Mouse (Mus musculus): ENCODE measurements at regions not wholly inside any gene's neighbourhood (a gene's known extent, or its start where the extent isn't known, plus 50 kb on each side); places are given as distances from the start of the nearest gene placed in this dataset.

- no peak; the same call in 1 of the 2 replicates for ATAC-seq (ENCODE audit: low FRiP score, low TSS enrichment)
- Histone ChIP-seq H3K27ac (ENCODE audit: low read length) (no peak overlapping the region), H3K36me3 (ENCODE audit: insufficient read depth, low read length) (no peaks in the 10 kb centered on the region), H3K4me3 (ENCODE audit: low read length) (no peak overlapping the region), H3K4me2 (replicated peaks; ENCODE audit: low read depth, low read length) (no peak overlapping the region), H3K9me3 (ENCODE audit: low read length) (no peaks in the 10 kb centered on the region), H3K27me3 (ENCODE audit: insufficient read depth, low read length) (no peaks in the 10 kb centered on the region), H3K4me1 (ENCODE audit: insufficient read depth, low read length) (0 out of 2 replicates have a peak, but pooled peaks cover 4% of the 10 kb centered on the region), H3K9ac (replicated peaks; ENCODE audit: low read length) (no peak overlapping the region)
- WGBS = 28% methylated on average over 9 of the region's 9 CpGs
Measured at GRCm38 (mm10) chr12:28122766-28123165, 429.4 kb downstream of the Dcdc2c start.

- Histone ChIP-seq H3K9ac (replicated peaks; ENCODE audit: low read length) (no peak overlapping the region), H3K36me3 (ENCODE audit: insufficient read depth, low read length) (no peaks in the 10 kb centered on the region), H3K4me3 (ENCODE audit: low read length) (no peak overlapping the region), H3K27ac (ENCODE audit: low read length) (no peak overlapping the region), H3K4me1 (ENCODE audit: insufficient read depth, low read length) (0 out of 2 replicates have a peak, but pooled peaks cover 4% of the 10 kb centered on the region), H3K4me2 (replicated peaks; ENCODE audit: low read depth, low read length) (no peak overlapping the region), H3K9me3 (ENCODE audit: low read length) (no peaks in the 10 kb centered on the region), H3K27me3 (ENCODE audit: insufficient read depth, low read length) (no peaks in the 10 kb centered on the region)
- no peak for ATAC-seq (ENCODE audit: low FRiP score, low TSS enrichment)
- 60% methylated on average over 3 of the region's 3 CpGs for WGBS
Measured at GRCm38 (mm10) chr12:28120106-28120505, 432.1 kb downstream of the Dcdc2c start.

- H3K4me2 ChIP-seq (replicated peaks; ENCODE audit: low read depth, low read length) = no peak overlapping the region
Measured at GRCm38 (mm10) chr12:28090673-28091072, 461.5 kb downstream of the Dcdc2c start.

GRCm38 (mm10) chr12:28085460-28085859, 466.7 kb downstream of the Dcdc2c start:
- Histone ChIP-seq H3K27ac (ENCODE audit: low read length) (no peak overlapping the region), H3K4me3 (ENCODE audit: low read length) (no peak overlapping the region), H3K4me1 (ENCODE audit: insufficient read depth, low read length) (no peaks in the 10 kb centered on the region), H3K4me2 (replicated peaks; ENCODE audit: low read depth, low read length) (no peak overlapping the region), H3K27me3 (ENCODE audit: insufficient read depth, low read length) (no peaks in the 10 kb centered on the region), H3K9me3 (ENCODE audit: low read length) (no peaks in the 10 kb centered on the region), H3K36me3 (ENCODE audit: insufficient read depth, low read length) (no peaks in the 10 kb centered on the region), H3K9ac (replicated peaks; ENCODE audit: low read length) (no peak overlapping the region)
- WGBS = 81% methylated on average over 4 of the region's 4 CpGs
- ATAC-seq (ENCODE audit: low FRiP score, low TSS enrichment) = no peak

More at GRCm38 (mm10) chr12:28090673-28091072, 461.5 kb downstream of the Dcdc2c start:
- H3K27me3 ChIP-seq (ENCODE audit: insufficient read depth, low read length) = no peaks in the 10 kb centered on the region
- H3K9ac ChIP-seq (replicated peaks; ENCODE audit: low read length) = no peak overlapping the region
- no peaks in the 10 kb centered on the region for H3K9me3 ChIP-seq (ENCODE audit: low read length)
- 86% methylated on average over 6 of the region's 6 CpGs for WGBS
- H3K4me3 ChIP-seq (ENCODE audit: low read length) = no peak overlapping the region
- no peak overlapping the region for H3K27ac ChIP-seq (ENCODE audit: low read length)
- ATAC-seq (ENCODE audit: low FRiP score, low TSS enrichment) = no peak
- H3K36me3 ChIP-seq (ENCODE audit: insufficient read depth, low read length) = no peaks in the 10 kb centered on the region
- no peaks in the 10 kb centered on the region for H3K4me1 ChIP-seq (ENCODE audit: insufficient read depth, low read length)

GRCm38 (mm10) chr12:28076606-28077005, 475.6 kb downstream of the Dcdc2c start:
- no peak for ATAC-seq (ENCODE audit: low FRiP score, low TSS enrichment)
- H3K4me3 ChIP-seq (ENCODE audit: low read length) = no peak overlapping the region
- no peaks in the 10 kb centered on the region for H3K36me3 ChIP-seq (ENCODE audit: insufficient read depth, low read length)
- 89% methylated on average over 3 of the region's 3 CpGs for WGBS
- H3K27me3 ChIP-seq (ENCODE audit: insufficient read depth, low read length) = no peaks in the 10 kb centered on the region
- no peaks in the 10 kb centered on the region for H3K4me1 ChIP-seq (ENCODE audit: insufficient read depth, low read length)
- no peak overlapping the region for H3K27ac ChIP-seq (ENCODE audit: low read length)
- H3K4me2 ChIP-seq (replicated peaks; ENCODE audit: low read depth, low read length) = no peak overlapping the region
- H3K9ac ChIP-seq (replicated peaks; ENCODE audit: low read length) = no peak overlapping the region
- H3K9me3 ChIP-seq (ENCODE audit: low read length) = no peaks in the 10 kb centered on the region

- Histone ChIP-seq H3K27ac (ENCODE audit: low read length) (no peak overlapping the region), H3K4me2 (replicated peaks; ENCODE audit: low read depth, low read length) (no peak overlapping the region), H3K9me3 (ENCODE audit: low read length) (no peaks in the 10 kb centered on the region), H3K27me3 (ENCODE audit: insufficient read depth, low read length) (no peaks in the 10 kb centered on the region), H3K9ac (replicated peaks; ENCODE audit: low read length) (no peak overlapping the region), H3K36me3 (ENCODE audit: insufficient read depth, low read length) (no peaks in the 10 kb centered on the region), H3K4me3 (ENCODE audit: low read length) (no peak overlapping the region), H3K4me1 (ENCODE audit: insufficient read depth, low read length) (no peaks in the 10 kb centered on the region)
- WGBS = 51% methylated on average over 2 of the region's 2 CpGs
- ATAC-seq (ENCODE audit: low FRiP score, low TSS enrichment) = no peak
Measured at GRCm38 (mm10) chr12:28068584-28068983, 483.6 kb downstream of the Dcdc2c start.

- Histone ChIP-seq H3K4me1 (ENCODE audit: insufficient read depth, low read length) (0 out of 2 replicates have a peak, but pooled peaks cover 6% of the 10 kb centered on the region), H3K27ac (ENCODE audit: low read length) (no peak overlapping the region), H3K36me3 (ENCODE audit: insufficient read depth, low read length) (no peaks in the 10 kb centered on the region), H3K9ac (replicated peaks; ENCODE audit: low read length) (no peak overlapping the region), H3K9me3 (ENCODE audit: low read length) (no peaks in the 10 kb centered on the region), H3K4me3 (ENCODE audit: low read length) (no peak overlapping the region), H3K27me3 (ENCODE audit: insufficient read depth, low read length) (no peaks in the 10 kb centered on the region), H3K4me2 (replicated peaks; ENCODE audit: low read depth, low read length) (no peak overlapping the region)
- no peak for ATAC-seq (ENCODE audit: low FRiP score, low TSS enrichment)
- 66% methylated on average over 6 of the region's 6 CpGs for WGBS
Measured at GRCm38 (mm10) chr12:28060281-28060680, 491.9 kb downstream of the Dcdc2c start.

- Histone ChIP-seq H3K27ac (ENCODE audit: low read length) (no peak overlapping the region), H3K27me3 (ENCODE audit: insufficient read depth, low read length) (no peaks in the 10 kb centered on the region), H3K4me1 (ENCODE audit: insufficient read depth, low read length) (0 out of 2 replicates have a peak, but pooled peaks cover 6% of the 10 kb centered on the region), H3K9ac (replicated peaks; ENCODE audit: low read length) (no peak overlapping the region), H3K36me3 (ENCODE audit: insufficient read depth, low read length) (no peaks in the 10 kb centered on the region), H3K4me2 (replicated peaks; ENCODE audit: low read depth, low read length) (no peak overlapping the region), H3K4me3 (ENCODE audit: low read length) (no peak overlapping the region), H3K9me3 (ENCODE audit: low read length) (no peaks in the 10 kb centered on the region)
- 38% methylated on average over 4 of the region's 4 CpGs for WGBS
- ATAC-seq (ENCODE audit: low FRiP score, low TSS enrichment) = peak; percentile 94
Measured at GRCm38 (mm10) chr12:28055518-28056280, 496.5 kb downstream of the Dcdc2c start.

GRCm38 (mm10) chr12:28054444-28054843, 497.8 kb downstream of the Dcdc2c start:
- no peak overlapping the region for H3K4me3 ChIP-seq (ENCODE audit: low read length)
- H3K4me2 ChIP-seq (replicated peaks; ENCODE audit: low read depth, low read length) = no peak overlapping the region
- no peak overlapping the region for H3K9ac ChIP-seq (replicated peaks; ENCODE audit: low read length)
- no peaks in the 10 kb centered on the region for H3K27me3 ChIP-seq (ENCODE audit: insufficient read depth, low read length)
- ATAC-seq (ENCODE audit: low FRiP score, low TSS enrichment) = no peak
- no peaks in the 10 kb centered on the region for H3K36me3 ChIP-seq (ENCODE audit: insufficient read depth, low read length)
- WGBS = 91% methylated on average over 11 of the region's 11 CpGs
- no peaks in the 10 kb centered on the region for H3K9me3 ChIP-seq (ENCODE audit: low read length)
- no peak overlapping the region for H3K27ac ChIP-seq (ENCODE audit: low read length)
- H3K4me1 ChIP-seq (ENCODE audit: insufficient read depth, low read length) = 0 out of 2 replicates have a peak, but pooled peaks cover 3% of the 10 kb centered on the region

GRCm38 (mm10) chr12:28047989-28048388, 504.2 kb downstream of the Dcdc2c start:
- Histone ChIP-seq H3K9ac (replicated peaks; ENCODE audit: low read length) (no peak overlapping the region), H3K27ac (ENCODE audit: low read length) (no peak overlapping the region), H3K9me3 (ENCODE audit: low read length) (no peaks in the 10 kb centered on the region), H3K4me3 (ENCODE audit: low read length) (no peak overlapping the region), H3K36me3 (ENCODE audit: insufficient read depth, low read length) (no peaks in the 10 kb centered on the region), H3K27me3 (ENCODE audit: insufficient read depth, low read length) (no peaks in the 10 kb centered on the region), H3K4me2 (replicated peaks; ENCODE audit: low read depth, low read length) (no peak overlapping the region), H3K4me1 (ENCODE audit: insufficient read depth, low read length) (no peaks in the 10 kb centered on the region)
- 57% methylated on average over 4 of the region's 4 CpGs for whole genome bisulfite sequencing
- no peak for ATAC-seq (ENCODE audit: low FRiP score, low TSS enrichment)
